9 mouse cellular contexts compared by ENCODE assay signal in genomic region chr6:91488496-91489212, GRCm38 (mm10). TPM values are rescaled to one million over a fixed set of nuclear protein-coding genes. Genes with fewer than 3 reads are reported as not detected.
DNase-seq lines count a peak whose midpoint lies in the region; ATAC-seq lines count a peak whose summit lies in the region.
"Had no signal": no experiment of that assay in that cellular context is flagged by ENCODE, and none has a peak within 500 bp of the region (broad histone marks: within the 10 kb centered on the region; RNA-seq: fewer than 3 reads in every experiment).

No protein-coding gene starts in this region.

- peaks cover 15% of the 10 kb centered on the region for H3K36me3 ChIP-seq in heart, embryonic 11.5 days (ENCODE audit: control insufficient read depth, insufficient read depth, low read length)
- peaks cover 98% of the 10 kb centered on the region for H3K36me3 ChIP-seq in midbrain, embryonic 10.5 days

- H3K9me3 ChIP-seq in heart, embryonic 11.5 days (replicated peaks; ENCODE audit: control insufficient read depth, low read length) = no peaks in the 10 kb centered on the region
- H3K9me3 ChIP-seq in midbrain, embryonic 10.5 days (replicated peaks) = no peaks in the 10 kb centered on the region
- H3K9me3 ChIP-seq: limb, embryonic 13.5 days had no signal

- H3K4me1 ChIP-seq in heart, embryonic 11.5 days (ENCODE audit: control insufficient read depth, insufficient read depth, low read length) = no peaks in the 10 kb centered on the region; the same call in 1 of the 2 replicates
- H3K4me1 ChIP-seq in midbrain, embryonic 10.5 days = peaks cover 5% of the 10 kb centered on the region; the same call in 1 of the 2 replicates
- H3K4me1 ChIP-seq: limb, embryonic 13.5 days had no signal

- 57% methylated on average over 9 of the region's 9 CpGs for whole genome bisulfite sequencing in heart, embryonic 11.5 days (ENCODE audit: insufficient replicate concordance)
- WGBS in midbrain, embryonic 10.5 days = 88% methylated on average over 9 of the region's 9 CpGs

- DNase-seq in heart, adult 11 months = peak; percentile 98
- peak; percentile 26 to 43 for DNase-seq in urinary bladder, postnatal 36 days (ENCODE audit: low spot score in 2 of 2)
- DNase-seq in urinary bladder, postnatal 10 days (ENCODE audit: low spot score) = no peak
- peak; percentile 21 to 29 for DNase-seq in heart, postnatal 14 days
- no peak for DNase-seq in testis, postnatal 14 days (ENCODE audit: low spot score)
- no peak for DNase-seq in midbrain, embryonic 10.5 days (ENCODE audit: low spot score)

- no peak overlapping the region for H3K4me3 ChIP-seq in heart, embryonic 11.5 days (ENCODE audit: low read depth, low read length)
- no peak overlapping the region for H3K4me3 ChIP-seq in midbrain, embryonic 10.5 days
- H3K4me3 ChIP-seq: limb, embryonic 13.5 days had no signal

- H3K4me2 ChIP-seq in heart, embryonic 11.5 days = no peak overlapping the region
- H3K4me2 ChIP-seq: limb, embryonic 13.5 days had no signal

- no peaks in the 10 kb centered on the region for H3K27me3 ChIP-seq in heart, embryonic 11.5 days (ENCODE audit: control insufficient read depth, insufficient read depth, low read length)
- no peaks in the 10 kb centered on the region for H3K27me3 ChIP-seq in midbrain, embryonic 10.5 days (ENCODE audit: low read depth, poor library complexity, severe bottlenecking)
- H3K27me3 ChIP-seq: limb, embryonic 13.5 days had no signal

- ATAC-seq in heart, embryonic 11.5 days (replicated peaks; ENCODE audit: insufficient number of reproducible peaks, low FRiP score, low TSS enrichment) = no peak
- peak; percentile 76 for ATAC-seq in megakaryocyte, adult 5-6 weeks (ENCODE audit: poor library complexity, severe bottlenecking)

- H3K9ac ChIP-seq in heart, embryonic 11.5 days (ENCODE audit: low read depth, low read length) = no peak overlapping the region
- H3K9ac ChIP-seq: limb, embryonic 13.5 days had no signal

- H3K27ac ChIP-seq in heart, embryonic 11.5 days (ENCODE audit: low read depth, low read length) = no peak overlapping the region
- no peak overlapping the region for H3K27ac ChIP-seq in midbrain, embryonic 10.5 days (replicated peaks)
- H3K27ac ChIP-seq: limb, embryonic 13.5 days had no signal

- intact Hi-C loops in heart, postnatal 14 days (cut with DNase I) = no loop called here

RNA-seq across cellular contexts. Expression of gene Tmem43, which starts 15.2 kb away (rescaled TPM):
- 29.1 and 34.3 TPM in 2 replicates for polyA plus RNA-seq in heart, embryonic 11.5 days (2014; fragmentation: Nextera tagmentation; extraction: Ambion mirVana)
- total RNA-seq in heart, postnatal 14 days (2021) = 10 to 100 TPM; 24.3 to 24.9 TPM
- 62.2 and 66.7 TPM in 2 replicates for total RNA-seq in megakaryocyte, adult 5-6 weeks (2015)
- total RNA-seq in megakaryocyte, adult 5-6 weeks (2017) = 87.3 and 104 TPM in 2 replicates
- 72.0 and 74.8 TPM in 2 replicates for polyA plus RNA-seq in midbrain, embryonic 10.5 days (2016; fragmentation: Nextera tagmentation; extraction: Ambion mirVana)

RNA-seq across cellular contexts. Expression of gene Chchd4, which starts 15.3 kb away (rescaled TPM):
- 32.8 and 33.4 TPM in 2 replicates for polyA plus RNA-seq in heart, embryonic 11.5 days (2014; fragmentation: Nextera tagmentation; extraction: Ambion mirVana)
- total RNA-seq in heart, postnatal 14 days (2021) = 10 to 100 TPM; 12.9 to 15.1 TPM
- 6.2 and 7.3 TPM in 2 replicates for total RNA-seq in megakaryocyte, adult 5-6 weeks (2015)
- 6.1 and 7.1 TPM in 2 replicates for total RNA-seq in megakaryocyte, adult 5-6 weeks (2017)
- 30.7 and 34.3 TPM in 2 replicates for polyA plus RNA-seq in midbrain, embryonic 10.5 days (2016; fragmentation: Nextera tagmentation; extraction: Ambion mirVana)

RNA-seq across cellular contexts. Expression of gene Xpc, which starts 27.0 kb away (rescaled TPM):
- 9.4 and 10.6 TPM in 2 replicates for polyA plus RNA-seq in heart, embryonic 11.5 days (2014; fragmentation: Nextera tagmentation; extraction: Ambion mirVana)
- 10 to 100 TPM; 10.4 to 10.9 TPM for total RNA-seq in heart, postnatal 14 days (2021)
- total RNA-seq in megakaryocyte, adult 5-6 weeks (2015) = 9.6 and 11.6 TPM in 2 replicates
- total RNA-seq in megakaryocyte, adult 5-6 weeks (2017) = 36.8 and 41.5 TPM in 2 replicates
- 22.8 and 24.3 TPM in 2 replicates for polyA plus RNA-seq in midbrain, embryonic 10.5 days (2016; fragmentation: Nextera tagmentation; extraction: Ambion mirVana)

RNA-seq across cellular contexts. Expression of gene Lsm3, which starts 27.1 kb away (rescaled TPM):
- 196 and 209 TPM in 2 replicates for polyA plus RNA-seq in heart, embryonic 11.5 days (2014; fragmentation: Nextera tagmentation; extraction: Ambion mirVana)
- 10 to 100 TPM; 47.8 to 58.0 TPM for total RNA-seq in heart, postnatal 14 days (2021)
- total RNA-seq in megakaryocyte, adult 5-6 weeks (2015) = 84.7 and 89.8 TPM in 2 replicates
- total RNA-seq in megakaryocyte, adult 5-6 weeks (2017) = 196 and 288 TPM in 2 replicates
- 341 and 391 TPM in 2 replicates for polyA plus RNA-seq in midbrain, embryonic 10.5 days (2016; fragmentation: Nextera tagmentation; extraction: Ambion mirVana)

Comparison
In these comparisons a context has a peak if more than half of its experiments do, and no peak if none do; other contexts are left out.
1. DNase-seq: peak in heart, adult 11 months (single experiment), urinary bladder, postnatal 36 days (2 of 2) and heart, postnatal 14 days (2 of 2); none in urinary bladder, postnatal 10 days (single experiment), testis, postnatal 14 days (single experiment) and midbrain, embryonic 10.5 days (single experiment).